Mouse (Mus musculus) embryonic facial prominence, embryonic 15.5 days (tissue): ENCODE results near the gene Trmt61a. TPM values are rescaled to one million over a fixed set of nuclear protein-coding genes. Genes with fewer than 3 reads are reported as not detected.

ENCODE experiments used
- ATAC-seq: fragments of 200-750 bp; cut with Nextera tagmentation; 2 replicates; pipeline ENCODE4 v1.8.0; 2017; ENCODE audit warnings: low read depth, moderate TSS enrichment; ENCODE audit not compliant: insufficient number of reproducible peaks, low FRiP score, low TSS enrichment
- H3K27ac ChIP-seq: fragments of 300-500 bp; sonication (generic); replicated peaks from 2 replicates; pipeline ENCODE4 v1.5.1; 2015; ENCODE audit warnings: mild to moderate bottlenecking, inconsistent platforms
- H3K27me3 ChIP-seq: fragments of 300-500 bp; sonication (generic); 2 replicates; pipeline ENCODE4 v1.6.1; 2015; ENCODE audit warnings: inconsistent platforms
- H3K36me3 ChIP-seq: fragments of 300-500 bp; sonication (generic); 2 replicates; pipeline ENCODE4 v1.6.1; 2015; ENCODE audit warnings: mild to moderate bottlenecking, inconsistent platforms
- H3K4me1 ChIP-seq: fragments of 300-500 bp; sonication (generic); 2 replicates; pipeline ENCODE4 v1.6.1; 2015; ENCODE audit warnings: inconsistent platforms
- H3K4me2 ChIP-seq: fragments of 300-500 bp; sonication (generic); replicated peaks from 2 replicates; pipeline ENCODE4 v1.6.1; 2015; ENCODE audit warnings: mild to moderate bottlenecking, inconsistent platforms
- H3K4me3 ChIP-seq: fragments of 300-500 bp; sonication (generic); replicated peaks from 2 replicates; pipeline ENCODE4 v1.5.1; 2015; ENCODE audit warnings: mild to moderate bottlenecking, inconsistent platforms
- H3K9ac ChIP-seq: fragments of 300-500 bp; sonication (generic); 2 replicates; pipeline ENCODE4 v1.6.1; 2015; ENCODE audit warnings: inconsistent platforms
- H3K9me3 ChIP-seq: fragments of 300-500 bp; sonication (generic); replicated peaks from 2 replicates; pipeline ENCODE4 v1.6.1; 2016; ENCODE audit warnings: inconsistent platforms
- WGBS: fragments of 180-500 bp; shearing (Covaris S2); methylation state at CpG from one replicate; pipeline ENCODE4 v1.1.7; 2015; 5-methylcytosine and 5-hydroxymethylcytosine counted together
- polyA plus RNA-seq: library from polyadenylated mRNA; unstranded; fragments of >200 nt; fragmentation: Nextera tagmentation; extraction: Ambion mirVana; gene quantifications from 2 replicates; pipeline ENCODE4 v1.2.1, GENCODE M21; 2015

The Trmt61a gene
- polyA plus RNA-seq, 1 experiment from 2014 or later: 13.3 TPM

GRCm38 (mm10) chr12:111665041-111665880, 12.6 kb upstream of the Trmt61a start:
- WGBS: 74% methylated on average over 13 of the region's 13 CpGs
- H3K27ac ChIP-seq: peak overlapping the region; percentile 13; the same call in 1 of the 2 replicates

DNA sequence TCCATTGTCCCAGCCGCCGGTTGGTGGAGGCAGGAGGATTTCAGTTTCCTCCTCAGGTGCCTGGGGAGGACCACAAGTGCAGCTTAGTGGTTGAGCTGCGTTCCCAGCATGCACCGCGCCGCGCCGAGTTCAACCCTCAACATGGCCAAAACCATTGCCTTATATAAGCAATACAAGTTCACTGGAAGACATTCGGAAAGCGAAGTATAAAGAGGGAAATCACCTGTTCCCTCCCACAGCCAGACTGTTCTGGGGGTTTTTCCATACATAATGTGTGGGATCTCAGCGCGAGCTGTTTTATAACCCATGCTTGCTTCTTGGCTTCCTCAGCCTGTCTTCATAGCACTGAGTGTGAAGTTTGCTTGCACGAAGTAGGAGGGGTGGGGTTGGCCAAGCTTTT, 11.5 kb upstream of the Trmt61a start:
- Histone ChIP-seq H3K4me1 (peaks cover 56% of the 10 kb centered on the region), H3K9me3 (no peaks in the 10 kb centered on the region), H3K4me2 (no peak overlapping the region), H3K4me3 (no peak overlapping the region), H3K27ac (no peak overlapping the region), H3K27me3 (peaks cover 17% of the 10 kb centered on the region), H3K9ac (no peak overlapping the region), H3K36me3 (peaks cover 7% of the 10 kb centered on the region)
- 68% methylated on average over 13 of the region's 13 CpGs for WGBS
- no peak for ATAC-seq

More at GRCm38 (mm10) chr12:111665041-111665880, 12.6 kb upstream of the Trmt61a start:
- Histone ChIP-seq H3K4me1 (peaks cover 45% of the 10 kb centered on the region), H3K9ac (no peak overlapping the region), H3K27me3 (peaks cover 6% of the 10 kb centered on the region; the same call in 1 of the 2 replicates), H3K4me2 (no peak overlapping the region), H3K36me3 (peaks cover 16% of the 10 kb centered on the region), H3K4me3 (no peak overlapping the region), H3K9me3 (no peaks in the 10 kb centered on the region)
- ATAC-seq: no peak

DNA sequence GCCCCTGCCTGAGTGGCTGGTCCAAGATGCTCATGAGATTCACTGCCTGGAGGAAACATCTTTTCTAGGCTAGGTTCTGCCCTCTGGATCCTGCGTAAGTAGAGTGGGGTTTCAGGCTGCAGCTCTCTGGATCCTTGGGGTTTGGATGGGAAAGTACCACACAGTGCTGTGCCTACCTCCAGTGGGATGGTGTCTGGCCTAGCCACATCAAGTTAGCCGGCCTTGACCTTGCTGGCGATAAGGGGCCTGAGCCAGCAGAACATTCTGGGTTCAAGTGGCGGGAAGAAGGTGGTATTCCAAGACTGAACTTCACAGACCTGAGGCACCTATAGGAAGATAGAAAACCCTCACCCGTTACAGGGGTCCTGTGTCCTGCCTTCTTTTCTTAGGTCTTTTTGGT, 10.5 kb upstream of the Trmt61a start:
- no peak overlapping the region for H3K9ac ChIP-seq
- no peaks in the 10 kb centered on the region for H3K36me3 ChIP-seq
- no peak overlapping the region for H3K4me3 ChIP-seq
- no peak for ATAC-seq
- H3K27ac ChIP-seq: no peak overlapping the region; the same call in 1 of the 2 replicates
- H3K4me2 ChIP-seq: no peak overlapping the region
- H3K4me1 ChIP-seq: peaks cover 66% of the 10 kb centered on the region
- H3K27me3 ChIP-seq: peaks cover 27% of the 10 kb centered on the region
- 86% methylated on average over 5 of the region's 5 CpGs for WGBS
- H3K9me3 ChIP-seq: no peaks in the 10 kb centered on the region

- H3K27ac ChIP-seq: peak overlapping the region; percentile 86
- H3K27me3 ChIP-seq: peaks cover 36% of the 10 kb centered on the region
- H3K36me3 ChIP-seq: no peaks in the 10 kb centered on the region
- peak overlapping the region; percentile 21; the same call in 1 of the 2 replicates for H3K9ac ChIP-seq
- ATAC-seq: peak; percentile 74
- peak overlapping the region; percentile 22; the same call in 1 of the 2 replicates for H3K4me3 ChIP-seq
- H3K4me1 ChIP-seq: peaks cover 69% of the 10 kb centered on the region
- WGBS: 0% methylated on average over 8 of the region's 8 CpGs
- peak overlapping the region; percentile 52 for H3K4me2 ChIP-seq
- no peaks in the 10 kb centered on the region for H3K9me3 ChIP-seq
Measured at GRCm38 (mm10) chr12:111668457-111668912, 9.4 kb upstream of the Trmt61a start.

- 67% methylated on average over 23 of the region's 23 CpGs for WGBS
- Histone ChIP-seq H3K36me3 (no peaks in the 10 kb centered on the region), H3K9ac (no peak overlapping the region), H3K9me3 (no peaks in the 10 kb centered on the region), H3K27ac (peak overlapping the region; percentile 86), H3K4me1 (peaks cover 63% of the 10 kb centered on the region), H3K27me3 (peaks cover 43% of the 10 kb centered on the region), H3K4me3 (0 out of 2 replicates have a peak overlapping the region, but pooled peaks have one; percentile 22), H3K4me2 (peak overlapping the region; percentile 52)
- peak; percentile 12; the same call in 1 of the 2 replicates for ATAC-seq
Measured at GRCm38 (mm10) chr12:111669000-111669788, 8.7 kb upstream of the Trmt61a start.

GRCm38 (mm10) chr12:111669961-111670360, 7.9 kb upstream of the Trmt61a start:
- Histone ChIP-seq H3K4me2 (no peak overlapping the region; the same call in 1 of the 2 replicates), H3K27ac (no peak overlapping the region), H3K9ac (no peak overlapping the region), H3K9me3 (no peaks in the 10 kb centered on the region), H3K4me3 (no peak overlapping the region), H3K4me1 (peaks cover 63% of the 10 kb centered on the region), H3K27me3 (peaks cover 46% of the 10 kb centered on the region), H3K36me3 (no peaks in the 10 kb centered on the region)
- no peak for ATAC-seq
- 56% methylated on average over 8 of the region's 8 CpGs for WGBS

DNA sequence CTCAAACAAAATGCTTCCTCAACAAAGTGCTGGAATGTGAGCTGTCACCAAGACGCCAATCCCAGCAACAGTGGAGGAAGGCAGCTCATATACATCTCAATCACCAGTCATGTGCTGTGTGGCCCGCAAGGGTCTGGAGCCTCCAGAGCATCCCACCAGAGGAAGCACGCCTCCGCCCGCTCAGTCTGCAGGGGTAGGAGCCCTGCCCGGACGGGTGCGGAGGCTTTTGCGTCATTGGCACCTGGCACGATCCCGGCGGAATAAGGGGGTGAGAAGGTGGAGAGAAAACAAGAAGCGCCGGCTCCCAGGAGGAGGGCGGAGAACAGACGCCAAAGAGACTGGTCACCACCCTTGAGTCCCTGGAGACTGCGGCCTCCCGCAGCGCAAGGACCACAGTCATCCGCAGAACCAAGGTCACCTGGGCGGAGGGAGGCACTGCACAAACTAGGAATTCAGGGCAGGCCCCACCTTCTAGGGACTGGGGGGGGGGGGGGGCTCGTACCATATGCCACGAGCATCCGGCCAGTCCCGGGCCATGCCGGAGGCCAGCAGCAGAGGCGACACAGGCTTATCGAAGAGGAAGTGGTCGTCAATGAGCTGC, 7.4 kb upstream of the Trmt61a start:
- Histone ChIP-seq H3K9me3 (no peaks in the 10 kb centered on the region), H3K36me3 (no peaks in the 10 kb centered on the region), H3K4me3 (peak overlapping the region; percentile 61), H3K4me1 (peaks cover 59% of the 10 kb centered on the region), H3K9ac (no peak overlapping the region), H3K4me2 (peak overlapping the region; percentile 100), H3K27me3 (peaks cover 49% of the 10 kb centered on the region), H3K27ac (no peak overlapping the region)
- no peak; the same call in 1 of the 2 replicates for ATAC-seq
- 14% methylated on average over 28 of the region's 29 CpGs for WGBS

DNA sequence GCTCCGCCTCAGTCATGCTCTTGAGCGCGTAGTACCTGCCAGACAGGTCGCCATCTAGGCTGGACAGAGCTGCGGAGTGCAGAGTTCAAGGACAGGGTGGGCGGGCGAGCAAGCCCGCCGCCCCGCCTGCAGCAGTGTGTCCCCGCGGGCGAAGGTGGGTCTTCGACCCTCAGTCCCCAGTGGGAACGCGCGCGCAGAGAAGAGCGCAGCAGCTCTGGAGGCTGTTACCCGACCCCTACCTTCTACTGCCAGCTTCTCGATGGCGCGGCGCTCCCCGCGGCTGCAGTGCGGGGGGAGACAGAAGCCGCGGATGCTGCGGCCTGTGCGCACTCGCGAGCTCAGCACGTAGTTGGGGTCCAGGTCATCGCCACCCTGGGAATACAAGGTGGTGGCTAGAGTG, 6.9 kb upstream of the Trmt61a start:
- Histone ChIP-seq H3K36me3 (no peaks in the 10 kb centered on the region), H3K27ac (no peak overlapping the region), H3K4me1 (peaks cover 54% of the 10 kb centered on the region), H3K4me2 (peak overlapping the region; percentile 100), H3K9ac (0 out of 2 replicates have a peak overlapping the region, but pooled peaks have one; percentile 9), H3K4me3 (peak overlapping the region; percentile 61), H3K27me3 (peaks cover 49% of the 10 kb centered on the region), H3K9me3 (no peaks in the 10 kb centered on the region)
- no peak for ATAC-seq
- WGBS: 1% methylated on average over 35 of the region's 35 CpGs

DNA sequence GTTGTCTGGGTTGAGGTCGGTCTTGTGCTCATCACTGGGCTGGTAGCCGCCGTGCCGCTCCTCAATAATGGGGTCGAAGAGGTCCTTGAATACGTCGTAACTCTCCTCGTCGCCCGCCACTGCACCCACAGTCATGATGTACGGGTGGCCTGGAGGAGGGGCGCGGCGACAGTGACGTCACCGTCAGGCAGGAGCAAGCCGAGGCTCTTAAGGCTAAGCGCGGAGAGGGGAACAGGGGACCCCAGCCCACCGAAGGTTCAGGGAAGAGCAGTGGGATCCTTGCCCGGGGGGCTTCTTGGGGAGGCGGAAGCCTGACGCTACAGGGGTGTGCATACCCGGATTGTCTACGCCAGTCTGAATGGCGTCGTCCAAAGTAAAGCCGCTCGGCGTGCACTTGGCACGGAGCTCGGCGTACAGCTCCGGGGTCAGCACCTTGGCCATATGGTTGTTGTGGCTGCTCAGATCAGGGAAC, 6.4 kb upstream of the Trmt61a start:
- H3K4me3 ChIP-seq: peak overlapping the region; percentile 61
- H3K9me3 ChIP-seq: no peaks in the 10 kb centered on the region
- H3K27me3 ChIP-seq: peaks cover 49% of the 10 kb centered on the region
- ATAC-seq: no peak
- H3K9ac ChIP-seq: peak overlapping the region; percentile 47
- H3K27ac ChIP-seq: no peak overlapping the region
- under 1% methylated on average over 34 of the region's 34 CpGs for WGBS
- peaks cover 49% of the 10 kb centered on the region for H3K4me1 ChIP-seq
- peak overlapping the region; percentile 100 for H3K4me2 ChIP-seq
- H3K36me3 ChIP-seq: no peaks in the 10 kb centered on the region

- Histone ChIP-seq H3K4me1 (peaks cover 52% of the 10 kb centered on the region), H3K9ac (peak within 1 kb of the TSS; percentile 47), H3K36me3 (no peaks in the 10 kb centered on the region), H3K4me2 (peak within 1 kb of the TSS; percentile 100), H3K4me3 (peak within 1 kb of the TSS; percentile 61), H3K27ac (no peak within 1 kb of the TSS), H3K9me3 (no peaks in the 10 kb centered on the region), H3K27me3 (peaks cover 49% of the 10 kb centered on the region)
- ATAC-seq: peak; percentile 44; the same call in 1 of the 2 replicates
- WGBS: 0% methylated on average over 31 of the region's 31 CpGs
Measured at GRCm38 (mm10) chr12:111672176-111672575, 5.7 kb upstream of the Trmt61a start, which contains the start of gene Ckb. Ckb (minus strand) TSS chr12:111672338.
